Mouse (Mus musculus): ENCODE measurements around the gene Grin2b. TPM values are rescaled to one million over a fixed set of nuclear protein-coding genes. Genes with fewer than 3 reads are reported as not detected.
"Not testable (repeated sequence)": the region's sequence is repeated elsewhere in the genome, so short reads cannot be mapped to it uniquely, and the experiment has no call there.

Gene Grin2b
- polyA plus RNA-seq, 1 experiment from 2014 or later, result 0.04 TPM

GRCm38 (mm10) chr6:135714236-135714635, 459.1 kb downstream of the Grin2b start:
- DNase-seq (ENCODE audit: low spot score) (no peak), ATAC-seq (replicated peaks; ENCODE audit: low FRiP score) (no peak)
- Histone ChIP-seq H3K9me3 (ENCODE audit: control insufficient read depth, low read length) (no peaks in the 10 kb centered on the region), H3K4me1 (replicated peaks; ENCODE audit: control insufficient read depth, insufficient read depth, low read length) (no peaks in the 10 kb centered on the region), H3K4me3 (ENCODE audit: low read depth, low read length) (no peak overlapping the region), H3K4me2 (no peak overlapping the region), H3K27ac (ENCODE audit: low read depth, low read length) (no peak overlapping the region), H3K9ac (ENCODE audit: low read depth, low read length) (no peak overlapping the region), H3K36me3 (ENCODE audit: control insufficient read depth, insufficient read depth, low read length) (no peaks in the 10 kb centered on the region), H3K27me3 (replicated peaks; ENCODE audit: control insufficient read depth, insufficient read depth, low read length) (no peaks in the 10 kb centered on the region)
- 75% methylated on average over 1 of the region's 1 CpGs for WGBS

GRCm38 (mm10) chr6:135713716-135714115, 459.6 kb downstream of the Grin2b start:
- Histone ChIP-seq H3K4me1 (replicated peaks; ENCODE audit: control insufficient read depth, insufficient read depth, low read length) (no peaks in the 10 kb centered on the region), H3K9me3 (ENCODE audit: control insufficient read depth, low read length) (no peaks in the 10 kb centered on the region), H3K4me3 (ENCODE audit: low read depth, low read length) (no peak overlapping the region), H3K9ac (ENCODE audit: low read depth, low read length) (no peak overlapping the region), H3K36me3 (ENCODE audit: control insufficient read depth, insufficient read depth, low read length) (no peaks in the 10 kb centered on the region), H3K4me2 (no peak overlapping the region), H3K27me3 (replicated peaks; ENCODE audit: control insufficient read depth, insufficient read depth, low read length) (no peaks in the 10 kb centered on the region), H3K27ac (ENCODE audit: low read depth, low read length) (no peak overlapping the region)
- whole genome bisulfite sequencing, result 59% methylated on average over 8 of the region's 8 CpGs
- DNase-seq (ENCODE audit: low spot score) (no peak), ATAC-seq (replicated peaks; ENCODE audit: low FRiP score) (no peak)

GRCm38 (mm10) chr6:135706850-135707522, 466.3 kb downstream of the Grin2b start:
- not testable (repeated sequence) for H3K9me3 ChIP-seq (ENCODE audit: control insufficient read depth, low read length); H3K9ac ChIP-seq (ENCODE audit: low read depth, low read length); H3K4me3 ChIP-seq (ENCODE audit: low read depth, low read length); H3K36me3 ChIP-seq (ENCODE audit: control insufficient read depth, insufficient read depth, low read length); H3K27me3 ChIP-seq (replicated peaks; ENCODE audit: control insufficient read depth, insufficient read depth, low read length); H3K4me1 ChIP-seq (replicated peaks; ENCODE audit: control insufficient read depth, insufficient read depth, low read length); H3K4me2 ChIP-seq; H3K27ac ChIP-seq (ENCODE audit: low read depth, low read length); DNase-seq (ENCODE audit: low spot score)
- 81% methylated on average over 6 of the region's 6 CpGs for WGBS
- ATAC-seq (replicated peaks; ENCODE audit: low FRiP score), result peak; percentile 29; the same call in 1 of the 2 replicates

- Histone ChIP-seq H3K4me3 (ENCODE audit: low read depth, low read length) (no peak overlapping the region), H3K36me3 (ENCODE audit: control insufficient read depth, insufficient read depth, low read length) (no peaks in the 10 kb centered on the region), H3K4me1 (replicated peaks; ENCODE audit: control insufficient read depth, insufficient read depth, low read length) (no peaks in the 10 kb centered on the region), H3K9me3 (ENCODE audit: control insufficient read depth, low read length) (no peaks in the 10 kb centered on the region), H3K27me3 (replicated peaks; ENCODE audit: control insufficient read depth, insufficient read depth, low read length) (no peaks in the 10 kb centered on the region), H3K27ac (ENCODE audit: low read depth, low read length) (no peak overlapping the region), H3K4me2 (no peak overlapping the region), H3K9ac (ENCODE audit: low read depth, low read length) (no peak overlapping the region)
- ATAC-seq (replicated peaks; ENCODE audit: low FRiP score), result no peak
- no peak for DNase-seq (ENCODE audit: low spot score)
- WGBS, result 68% methylated on average over 2 of the region's 2 CpGs
These were observed 469.7 kb downstream of the Grin2b start for GRCm38 (mm10) chr6:135703655-135704054.

- Histone ChIP-seq H3K9me3 (ENCODE audit: control insufficient read depth, low read length) (no peaks in the 10 kb centered on the region), H3K27me3 (replicated peaks; ENCODE audit: control insufficient read depth, insufficient read depth, low read length) (no peaks in the 10 kb centered on the region), H3K9ac (ENCODE audit: low read depth, low read length) (no peak overlapping the region), H3K4me3 (ENCODE audit: low read depth, low read length) (no peak overlapping the region), H3K36me3 (ENCODE audit: control insufficient read depth, insufficient read depth, low read length) (no peaks in the 10 kb centered on the region), H3K4me2 (no peak overlapping the region), H3K4me1 (replicated peaks; ENCODE audit: control insufficient read depth, insufficient read depth, low read length) (no peaks in the 10 kb centered on the region), H3K27ac (ENCODE audit: low read depth, low read length) (no peak overlapping the region)
- DNase-seq (ENCODE audit: low spot score) (no peak), ATAC-seq (replicated peaks; ENCODE audit: low FRiP score) (no peak)
- WGBS, result 80% methylated on average over 3 of the region's 3 CpGs
These were observed 471.9 kb downstream of the Grin2b start for GRCm38 (mm10) chr6:135701361-135701760.

- Histone ChIP-seq H3K27ac (ENCODE audit: low read depth, low read length) (no peak overlapping the region), H3K36me3 (ENCODE audit: control insufficient read depth, insufficient read depth, low read length) (no peaks in the 10 kb centered on the region), H3K4me3 (ENCODE audit: low read depth, low read length) (no peak overlapping the region), H3K4me2 (no peak overlapping the region), H3K4me1 (replicated peaks; ENCODE audit: control insufficient read depth, insufficient read depth, low read length) (no peaks in the 10 kb centered on the region), H3K9me3 (ENCODE audit: control insufficient read depth, low read length) (no peaks in the 10 kb centered on the region), H3K27me3 (replicated peaks; ENCODE audit: control insufficient read depth, insufficient read depth, low read length) (no peaks in the 10 kb centered on the region), H3K9ac (ENCODE audit: low read depth, low read length) (no peak overlapping the region)
- 55% methylated on average over 12 of the region's 12 CpGs for WGBS
- DNase-seq (ENCODE audit: low spot score) (no peak), ATAC-seq (replicated peaks; ENCODE audit: low FRiP score) (no peak; the same call in 1 of the 2 replicates)
These were observed 472.5 kb downstream of the Grin2b start for GRCm38 (mm10) chr6:135700717-135701345.

GRCm38 (mm10) chr6:135692533-135692932, 480.8 kb downstream of the Grin2b start:
- DNase-seq (ENCODE audit: low spot score) (no peak), ATAC-seq (replicated peaks; ENCODE audit: low FRiP score) (no peak)
- Histone ChIP-seq H3K27me3 (replicated peaks; ENCODE audit: control insufficient read depth, insufficient read depth, low read length) (no peaks in the 10 kb centered on the region), H3K9ac (ENCODE audit: low read depth, low read length) (no peak overlapping the region), H3K27ac (ENCODE audit: low read depth, low read length) (no peak overlapping the region), H3K4me2 (no peak overlapping the region), H3K4me3 (ENCODE audit: low read depth, low read length) (no peak overlapping the region), H3K9me3 (ENCODE audit: control insufficient read depth, low read length) (no peaks in the 10 kb centered on the region), H3K4me1 (replicated peaks; ENCODE audit: control insufficient read depth, insufficient read depth, low read length) (no peaks in the 10 kb centered on the region), H3K36me3 (ENCODE audit: control insufficient read depth, insufficient read depth, low read length) (no peaks in the 10 kb centered on the region)
- 79% methylated on average over 9 of the region's 9 CpGs for WGBS

- Histone ChIP-seq H3K4me3 (ENCODE audit: low read depth, low read length) (no peak overlapping the region), H3K36me3 (ENCODE audit: control insufficient read depth, insufficient read depth, low read length) (no peaks in the 10 kb centered on the region), H3K4me2 (no peak overlapping the region), H3K27me3 (replicated peaks; ENCODE audit: control insufficient read depth, insufficient read depth, low read length) (no peaks in the 10 kb centered on the region), H3K9me3 (ENCODE audit: control insufficient read depth, low read length) (no peaks in the 10 kb centered on the region), H3K4me1 (replicated peaks; ENCODE audit: control insufficient read depth, insufficient read depth, low read length) (no peaks in the 10 kb centered on the region), H3K27ac (ENCODE audit: low read depth, low read length) (no peak overlapping the region), H3K9ac (ENCODE audit: low read depth, low read length) (no peak overlapping the region)
- WGBS, result 85% methylated on average over 7 of the region's 7 CpGs
- ATAC-seq (replicated peaks; ENCODE audit: low FRiP score) (no peak), DNase-seq (ENCODE audit: low spot score) (no peak)
These were observed 481.8 kb downstream of the Grin2b start for GRCm38 (mm10) chr6:135691561-135691960.

GRCm38 (mm10) chr6:135687926-135688325, 485.4 kb downstream of the Grin2b start:
- 74% methylated on average over 9 of the region's 9 CpGs for WGBS
- DNase-seq (ENCODE audit: low spot score) (no peak), ATAC-seq (replicated peaks; ENCODE audit: low FRiP score) (no peak)
- Histone ChIP-seq H3K4me1 (replicated peaks; ENCODE audit: control insufficient read depth, insufficient read depth, low read length) (no peaks in the 10 kb centered on the region), H3K9ac (ENCODE audit: low read depth, low read length) (no peak overlapping the region), H3K9me3 (ENCODE audit: control insufficient read depth, low read length) (no peaks in the 10 kb centered on the region), H3K4me3 (ENCODE audit: low read depth, low read length) (no peak overlapping the region), H3K27me3 (replicated peaks; ENCODE audit: control insufficient read depth, insufficient read depth, low read length) (no peaks in the 10 kb centered on the region), H3K4me2 (no peak overlapping the region), H3K36me3 (ENCODE audit: control insufficient read depth, insufficient read depth, low read length) (no peaks in the 10 kb centered on the region), H3K27ac (ENCODE audit: low read depth, low read length) (no peak overlapping the region)
